Mouse (Mus musculus) ovary, adult 2 months (tissue): ENCODE measurements around the gene Olfr67. TPM values are rescaled to one million over a fixed set of nuclear protein-coding genes. Genes with fewer than 3 reads are reported as not detected.

ENCODE experiments used
- polyA plus RNA-seq: library from polyadenylated mRNA; depleted of rRNA; stranded (reverse); fragments of >200 nt; gene quantifications from 2 replicates; pipeline ENCODE4 v1.2.3, GENCODE M21; 2012; rRNA removed

Olfr67 gene
- polyA plus RNA-seq = not detected in 2 replicates

DNA sequence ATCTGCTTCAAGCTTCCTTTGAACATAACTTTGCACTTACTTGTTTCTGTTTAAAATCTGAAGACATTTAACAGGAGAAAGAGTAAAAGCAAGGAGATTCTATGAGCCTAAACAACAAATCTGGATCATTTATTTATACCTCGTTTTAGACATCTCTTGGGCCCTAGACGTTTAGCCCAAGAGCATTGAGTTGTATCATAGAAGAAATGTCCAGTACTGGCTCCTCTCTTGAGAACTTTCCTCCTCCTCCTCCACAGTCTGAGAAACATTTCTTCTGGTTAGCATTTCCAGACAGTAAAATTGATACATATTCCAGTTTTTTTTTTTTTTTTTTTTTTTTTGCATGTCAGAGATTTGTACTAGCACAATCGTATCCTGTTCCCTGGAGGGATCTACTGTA is at the start of gene Olfr67:
TSS of gene Olfr67 (minus strand) at position 101 of the 400 bp plus-strand sequence.

DNA sequence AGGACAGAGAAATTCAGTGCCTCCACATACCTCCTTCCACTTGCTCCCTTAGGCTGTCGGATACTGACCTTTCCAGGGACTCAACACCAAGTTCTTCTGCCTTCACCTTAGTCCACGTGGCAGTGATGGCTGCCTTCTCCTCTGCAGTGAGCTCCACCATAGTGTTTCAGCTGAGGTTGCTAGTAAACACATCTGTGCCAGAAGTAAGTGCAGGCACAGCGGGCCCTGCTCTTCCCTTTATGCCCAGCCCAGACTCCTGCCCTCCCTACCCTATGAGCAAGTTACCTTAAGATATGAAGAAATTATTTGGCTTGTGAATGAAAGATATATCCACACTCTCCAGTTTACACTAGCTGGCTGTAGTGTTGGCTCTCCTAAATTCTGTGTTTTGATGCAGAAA is 48.6 kb upstream of the Olfr67 start, which contains the start of gene Hbb-bh2:
TSS of gene Hbb-bh2 (minus strand) at position 253 of the 400 bp plus-strand sequence.

GRCm38 (mm10) chr7:103827808-103828207 is 36.2 kb upstream of the Olfr67 start, which contains the start of gene Hbb-bs:
TSS of gene Hbb-bs (minus strand) at chr7:103828096.

DNA sequence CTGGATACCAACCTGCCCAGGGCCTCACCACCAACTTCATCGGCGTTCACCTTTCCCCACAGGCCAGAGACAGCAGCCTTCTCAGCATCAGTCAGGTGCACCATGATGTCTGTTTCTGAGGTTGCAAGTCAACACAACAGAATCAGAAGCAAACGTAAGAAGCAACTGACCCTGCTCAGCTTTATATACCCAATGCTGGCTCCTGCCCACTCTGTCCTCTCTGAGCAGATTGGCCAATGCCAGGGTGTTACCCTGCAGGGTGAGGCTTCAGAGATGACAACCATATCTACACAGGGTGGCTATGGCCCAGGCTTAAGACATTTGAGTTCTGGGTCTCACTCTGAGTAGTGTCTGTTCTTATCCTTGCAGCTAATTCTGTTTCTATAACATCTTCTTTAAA is 22.1 kb upstream of the Olfr67 start, which contains the start of gene Hbb-bt:
TSS of gene Hbb-bt (minus strand) at position 231 of the 400 bp plus-strand sequence.

GRCm38 (mm10) chr7:103779598-103779997 is 12.0 kb downstream of the Olfr67 start, which contains the start of gene Olfr68:
TSS of gene Olfr68 (minus strand) at chr7:103779698.

DNA sequence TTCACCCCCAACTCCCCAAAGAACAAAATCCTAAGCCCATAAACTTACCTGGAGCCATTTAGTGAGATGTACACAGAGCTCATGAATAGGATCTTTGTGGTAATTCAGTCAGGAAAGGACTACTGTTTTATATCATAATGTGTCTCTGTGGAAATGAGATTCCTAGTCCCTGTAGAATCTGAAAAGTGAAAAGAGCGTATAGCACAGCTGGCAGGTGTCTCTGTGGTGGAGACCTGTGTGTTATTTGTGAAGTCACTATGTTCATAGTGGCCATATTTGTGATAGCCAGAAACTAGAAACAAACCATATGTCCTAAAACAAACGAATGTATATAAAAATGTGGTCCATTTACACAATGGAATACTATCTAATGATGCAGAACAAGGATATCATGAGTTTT is 20.1 kb downstream of the Olfr67 start, which contains the start of gene Olfr69:
TSS of gene Olfr69 (minus strand) at position 101 of the 400 bp plus-strand sequence.

GRCm38 (mm10) chr7:103757233-103757632 is 34.4 kb downstream of the Olfr67 start, which contains the start of gene Olfr630:
TSS of gene Olfr630 (minus strand) at chr7:103757333.

DNA sequence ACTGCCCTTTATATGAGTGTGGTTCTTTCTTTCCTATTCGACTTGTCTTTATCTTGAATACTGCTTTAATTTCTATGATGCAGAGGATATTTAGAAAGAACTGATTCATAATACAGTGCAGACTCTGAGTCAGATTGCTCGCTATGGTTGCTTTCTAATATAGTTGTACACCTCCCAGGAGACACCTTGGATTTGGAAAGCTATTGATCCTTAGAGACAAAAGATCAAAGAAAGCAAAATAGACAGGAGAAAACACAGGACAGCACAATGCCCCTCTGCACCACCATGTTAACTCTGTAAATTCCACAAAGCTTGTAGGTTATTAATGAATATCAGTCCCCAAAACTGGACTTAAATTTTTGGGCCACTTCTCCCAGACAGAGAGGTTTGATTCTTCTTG is 46.8 kb downstream of the Olfr67 start, which contains the start of gene Olfr629:
TSS of gene Olfr629 (minus strand) at position 101 of the 400 bp plus-strand sequence.

Other genes starting within 250 kb of the Olfr67 start
- gene Olfr612, start 249.1 kb downstream of the Olfr67 start, polyA plus RNA-seq = not detected in 2 replicates
- gene Olfr613, start 243.7 kb downstream of the Olfr67 start, polyA plus RNA-seq = not detected in 2 replicates
- not detected in 2 replicates for gene Olfr615, start 235.7 kb downstream of the Olfr67 start, polyA plus RNA-seq
- not detected in 2 replicates for gene Olfr616, start 222.7 kb downstream of the Olfr67 start, polyA plus RNA-seq
- gene Olfr617, start 218.8 kb downstream of the Olfr67 start, polyA plus RNA-seq = not detected in 2 replicates
- not detected in 2 replicates for gene Olfr618, start 201.7 kb downstream of the Olfr67 start, polyA plus RNA-seq
- not detected in 2 replicates for gene Olfr619, start 191.2 kb downstream of the Olfr67 start, polyA plus RNA-seq
- gene Olfr620, start 179.3 kb downstream of the Olfr67 start, polyA plus RNA-seq = not detected in 2 replicates
- not detected in 2 replicates for gene Olfr622, start 149.1 kb downstream of the Olfr67 start, polyA plus RNA-seq
- not detected in 2 replicates for gene Olfr623, start 128.1 kb downstream of the Olfr67 start, polyA plus RNA-seq
- not detected in 2 replicates for gene Olfr624, start 120.6 kb downstream of the Olfr67 start, polyA plus RNA-seq
- not detected in 2 replicates for gene Olfr625-ps1, start 109.1 kb downstream of the Olfr67 start, polyA plus RNA-seq
- not detected in 2 replicates for gene Olfr243, start 77.2 kb downstream of the Olfr67 start, polyA plus RNA-seq
- gene Olfr628, start 61.4 kb downstream of the Olfr67 start, polyA plus RNA-seq = not detected in 2 replicates
- not detected in 2 replicates for gene Olfr629, start 46.9 kb downstream of the Olfr67 start, polyA plus RNA-seq
- gene Olfr630, start 34.5 kb downstream of the Olfr67 start, polyA plus RNA-seq = not detected in 2 replicates
- not detected in 2 replicates for gene Olfr69, start 20.2 kb downstream of the Olfr67 start, polyA plus RNA-seq
- not detected in 2 replicates for gene Olfr68, start 12.1 kb downstream of the Olfr67 start, polyA plus RNA-seq
- 36.7 and 60.5 TPM in 2 replicates for gene Hbb-bt, start 22.2 kb upstream of the Olfr67 start, polyA plus RNA-seq
- 349 and 591 TPM in 2 replicates for gene Hbb-bs, start 36.3 kb upstream of the Olfr67 start, polyA plus RNA-seq
- not detected in 2 replicates for gene Hbb-bh2, start 48.7 kb upstream of the Olfr67 start, polyA plus RNA-seq
- not detected in 2 replicates for gene Hbb-bh1, start 51.3 kb upstream of the Olfr67 start, polyA plus RNA-seq
- not detected in 2 replicates for gene Hbb-y, start 61.4 kb upstream of the Olfr67 start, polyA plus RNA-seq
- not detected in 2 replicates for gene Olfr66, start 94.4 kb upstream of the Olfr67 start, polyA plus RNA-seq
- gene Olfr64, start 102.7 kb upstream of the Olfr67 start, polyA plus RNA-seq = not detected in 2 replicates
- gene Olfr65, start 111.7 kb upstream of the Olfr67 start, polyA plus RNA-seq = not detected in 2 replicates
- not detected in 2 replicates for gene Olfr631, start 137.0 kb upstream of the Olfr67 start, polyA plus RNA-seq
- gene Olfr632, start 142.5 kb upstream of the Olfr67 start, polyA plus RNA-seq = not detected in 2 replicates
- not detected in 2 replicates for gene Olfr633, start 152.6 kb upstream of the Olfr67 start, polyA plus RNA-seq
- not detected in 2 replicates for gene Olfr635, start 179.3 kb upstream of the Olfr67 start, polyA plus RNA-seq
- gene Olfr638, start 206.9 kb upstream of the Olfr67 start, polyA plus RNA-seq = not detected in 2 replicates
- not detected in 2 replicates for gene Olfr639, start 225.5 kb upstream of the Olfr67 start, polyA plus RNA-seq
- gene Olfr640, start 233.8 kb upstream of the Olfr67 start, polyA plus RNA-seq = not detected in 2 replicates
- not detected in 2 replicates for gene Olfr641, start 243.6 kb upstream of the Olfr67 start, polyA plus RNA-seq